In the genomic region with DNA sequence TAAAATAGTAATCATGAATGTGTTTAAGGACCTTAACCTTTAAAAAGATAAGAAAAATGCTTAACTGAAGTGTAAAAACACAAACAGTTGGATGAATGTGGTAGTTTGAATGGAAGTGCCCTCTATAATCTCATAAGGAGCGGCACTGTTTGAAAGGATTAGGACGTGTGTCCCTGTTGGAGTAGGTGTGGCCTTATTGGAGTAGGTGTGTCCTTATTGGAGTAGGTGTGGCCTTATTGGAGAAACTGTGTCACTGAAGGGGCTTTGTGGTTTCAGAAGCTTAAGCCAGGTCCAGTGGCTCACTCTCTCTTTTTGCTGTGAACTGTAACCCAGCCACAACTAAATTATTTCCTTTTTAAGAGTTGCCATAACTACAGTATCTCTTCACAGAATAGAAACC, we compare ENCODE assay signal across 10 mouse cellular contexts. TPM values are rescaled to one million over a fixed set of nuclear protein-coding genes. Genes with fewer than 3 reads are reported as not detected.
A peak's percentile ranks its signal among the peaks of the same experiment; 100 is the strongest.
DNase-seq lines count a peak whose midpoint lies in the region; ATAC-seq and TF ChIP-seq lines count a peak whose summit lies in the region.
"Had no signal": no experiment of that assay in that cellular context is flagged by ENCODE, and none has a peak within 500 bp of the region (broad histone marks: within the 10 kb centered on the region; RNA-seq: fewer than 3 reads in every experiment).

No protein-coding gene starts in this region.

- peak overlapping the region; percentile 48; the same call in 1 of the 2 replicates for H3K4me2 ChIP-seq in kidney, embryonic 14.5 days (replicated peaks; ENCODE audit: low read depth, low read length)
- peak overlapping the region; percentile 80 for H3K4me2 ChIP-seq in liver, postnatal 0 days (ENCODE audit: low read depth, low read length)

- TF ChIP-seq EP300 in liver, postnatal 0 days (IDR thresholded peaks at IDR 0.05; ENCODE audit: low read depth), result no peak

- H3K4me1 ChIP-seq in kidney, embryonic 14.5 days (ENCODE audit: control insufficient read depth, insufficient read depth, low read length), result no peaks in the 10 kb centered on the region
- H3K4me1 ChIP-seq in liver, postnatal 0 days (ENCODE audit: insufficient read depth), result peaks cover 6% of the 10 kb centered on the region

- peaks cover 6% of the 10 kb centered on the region for H3K27me3 ChIP-seq in kidney, embryonic 14.5 days (ENCODE audit: control insufficient read depth, insufficient read depth, low read length)
- H3K27me3 ChIP-seq in liver, postnatal 0 days (ENCODE audit: insufficient read depth, low read length), result 0 out of 2 replicates have a peak, but pooled peaks cover 14% of the 10 kb centered on the region

- intact Hi-C loops in left cerebral cortex, postnatal 10 days (cut with DNase I), result loop anchor here (5.0 to 10.0 kb wide), 2 partner anchors 105 to 1488 kb away; no protein-coding TSS in a partner anchor

- no peaks in the 10 kb centered on the region for H3K36me3 ChIP-seq in kidney, embryonic 14.5 days (ENCODE audit: control insufficient read depth, insufficient read depth, low read length)
- H3K36me3 ChIP-seq in liver, postnatal 0 days (replicated peaks; ENCODE audit: insufficient read depth, low read length), result no peaks in the 10 kb centered on the region
- H3K36me3 ChIP-seq: neural tube, embryonic 12.5 days had no signal

- no peak overlapping the region for H3K9ac ChIP-seq in kidney, embryonic 14.5 days (ENCODE audit: low read depth, low read length)
- no peak overlapping the region for H3K9ac ChIP-seq in liver, postnatal 0 days (replicated peaks)

- peaks cover 4% of the 10 kb centered on the region; the same call in 1 of the 2 replicates for H3K9me3 ChIP-seq in kidney, embryonic 14.5 days (ENCODE audit: control insufficient read depth, low read length)
- H3K9me3 ChIP-seq in liver, postnatal 0 days (ENCODE audit: low read length), result no peaks in the 10 kb centered on the region

- WGBS in kidney, embryonic 14.5 days, result 17% methylated on average over 2 of the region's 2 CpGs
- 7% methylated on average over 2 of the region's 2 CpGs for WGBS in liver, postnatal 0 days (ENCODE audit: insufficient replicate concordance)

- no peak for ATAC-seq in kidney, embryonic 14.5 days (ENCODE audit: low FRiP score, low TSS enrichment)
- ATAC-seq in liver, postnatal 0 days, result no peak

- no peak for DNase-seq in kidney, adult 8-10 months
- peak; percentile 80 for DNase-seq in MEL-GATA-1-ER (ENCODE audit: extremely low read depth, low read depth)
- peak; percentile 39 for DNase-seq in embryo, embryonic 11 days
- no peak for DNase-seq in liver, postnatal 0 days
- DNase-seq in left cerebral cortex, postnatal 10 days (ENCODE audit: extremely low spot score in 1 of 2, low spot score in 2 of 2), result no peak
- no peak for DNase-seq in adrenal gland, postnatal 4 days (ENCODE audit: low spot score in 2 of 2)
- DNase-seq: cerebellum, adult 9-10 months; right cerebral cortex, postnatal 25 days had no signal

- no peak overlapping the region for H3K27ac ChIP-seq in kidney, embryonic 14.5 days (ENCODE audit: low read depth, low read length)
- H3K27ac ChIP-seq in liver, postnatal 0 days (ENCODE audit: low read depth), result no peak overlapping the region
- H3K27ac ChIP-seq: neural tube, embryonic 12.5 days had no signal

- TF ChIP-seq CTCF in liver, postnatal 0 days (IDR thresholded peaks at IDR 0.05; ENCODE audit: low read depth), result no peak

- peak overlapping the region; percentile 38; the same call in 1 of the 2 replicates for H3K4me3 ChIP-seq in kidney, embryonic 14.5 days (ENCODE audit: low read length)
- no peak overlapping the region for H3K4me3 ChIP-seq in liver, postnatal 0 days (ENCODE audit: low read depth, low read length)

RNA-seq across cellular contexts. Expression of a gene that starts 21.0 kb away (rescaled TPM):
- 12.5 and 13.5 TPM in 2 replicates for polyA plus RNA-seq in kidney, embryonic 14.5 days (2014; fragmentation: Nextera tagmentation; extraction: Ambion mirVana)
- 4.3 and 4.8 TPM in 2 replicates for polyA plus RNA-seq in liver, postnatal 0 days (2015; fragmentation: Nextera tagmentation; extraction: Ambion mirVana)
- 1 to 10 TPM; 6.3 to 6.5 TPM for total RNA-seq in left cerebral cortex, postnatal 10 days (2021)
- 1 to 10 TPM; 7.9 to 8.9 TPM for total RNA-seq in adrenal gland, postnatal 4 days (2021)

RNA-seq across cellular contexts. Expression of a gene that starts 33.6 kb away (rescaled TPM):
- 43.9 and 55.5 TPM in 2 replicates for polyA plus RNA-seq in kidney, embryonic 14.5 days (2014; fragmentation: Nextera tagmentation; extraction: Ambion mirVana)
- 7.4 and 9.5 TPM in 2 replicates for polyA plus RNA-seq in liver, postnatal 0 days (2015; fragmentation: Nextera tagmentation; extraction: Ambion mirVana)
- total RNA-seq in left cerebral cortex, postnatal 10 days (2021), result 10 to 100 TPM; 38.1 to 40.8 TPM
- 10 to 100 TPM; 22.9 to 23.5 TPM for total RNA-seq in adrenal gland, postnatal 4 days (2021)

Comparison
In these comparisons a context has a peak if more than half of its experiments do, and no peak if none do; other contexts are left out.
1. DNase-seq: peak in MEL-GATA-1-ER (single experiment) and embryo, embryonic 11 days (single experiment); none in kidney, adult 8-10 months (0 of 2), liver, postnatal 0 days (single experiment), left cerebral cortex, postnatal 10 days (0 of 2) and adrenal gland, postnatal 4 days (0 of 2).